Mouse (Mus musculus) embryonic facial prominence, embryonic 15.5 days (tissue): ENCODE measurements around the gene Sorcs2. TPM values are rescaled to one million over a fixed set of nuclear protein-coding genes. Genes with fewer than 3 reads are reported as not detected.

Experiments used
- ATAC-seq: fragments of 200-750 bp; cut with Nextera tagmentation; 2 replicates; pipeline ENCODE4 v1.8.0; 2017; ENCODE audit warnings: low read depth, moderate TSS enrichment; ENCODE audit not compliant: insufficient number of reproducible peaks, low FRiP score, low TSS enrichment
- H3K27ac ChIP-seq: fragments of 300-500 bp; sonication (generic); replicated peaks from 2 replicates; pipeline ENCODE4 v1.5.1; 2015; ENCODE audit warnings: mild to moderate bottlenecking, inconsistent platforms
- H3K27me3 ChIP-seq: fragments of 300-500 bp; sonication (generic); 2 replicates; pipeline ENCODE4 v1.6.1; 2015; ENCODE audit warnings: inconsistent platforms
- H3K36me3 ChIP-seq: fragments of 300-500 bp; sonication (generic); 2 replicates; pipeline ENCODE4 v1.6.1; 2015; ENCODE audit warnings: mild to moderate bottlenecking, inconsistent platforms
- H3K4me1 ChIP-seq: fragments of 300-500 bp; sonication (generic); 2 replicates; pipeline ENCODE4 v1.6.1; 2015; ENCODE audit warnings: inconsistent platforms
- H3K4me2 ChIP-seq: fragments of 300-500 bp; sonication (generic); replicated peaks from 2 replicates; pipeline ENCODE4 v1.6.1; 2015; ENCODE audit warnings: mild to moderate bottlenecking, inconsistent platforms
- H3K4me3 ChIP-seq: fragments of 300-500 bp; sonication (generic); replicated peaks from 2 replicates; pipeline ENCODE4 v1.5.1; 2015; ENCODE audit warnings: mild to moderate bottlenecking, inconsistent platforms
- H3K9ac ChIP-seq: fragments of 300-500 bp; sonication (generic); 2 replicates; pipeline ENCODE4 v1.6.1; 2015; ENCODE audit warnings: inconsistent platforms
- H3K9me3 ChIP-seq: fragments of 300-500 bp; sonication (generic); replicated peaks from 2 replicates; pipeline ENCODE4 v1.6.1; 2016; ENCODE audit warnings: inconsistent platforms
- WGBS: fragments of 180-500 bp; shearing (Covaris S2); methylation state at CpG from one replicate; pipeline ENCODE4 v1.1.7; 2015; 5-methylcytosine and 5-hydroxymethylcytosine counted together
- polyA plus RNA-seq: library from polyadenylated mRNA; unstranded; fragments of >200 nt; fragmentation: Nextera tagmentation; extraction: Ambion mirVana; gene quantifications from 2 replicates; pipeline ENCODE4 v1.2.1, GENCODE M21; 2015

The Sorcs2 gene
- polyA plus RNA-seq, 1 experiment from 2014 or later: 25.3 TPM

- Histone ChIP-seq H3K4me2 (no peak overlapping the region), H3K9ac (no peak overlapping the region), H3K36me3 (peaks cover 66% of the 10 kb centered on the region), H3K4me3 (no peak overlapping the region), H3K9me3 (no peaks in the 10 kb centered on the region), H3K4me1 (no peaks in the 10 kb centered on the region), H3K27me3 (no peaks in the 10 kb centered on the region), H3K27ac (no peak overlapping the region)
- WGBS: 89% methylated on average over 8 of the region's 8 CpGs
- no peak for ATAC-seq
Observed at GRCm38 (mm10) chr5:35988085-35988484, 409.9 kb downstream of the Sorcs2 start.

GRCm38 (mm10) chr5:35985611-35986010 is 412.3 kb downstream of the Sorcs2 start:
- H3K9ac ChIP-seq: no peak overlapping the region
- H3K4me3 ChIP-seq: no peak overlapping the region
- H3K4me1 ChIP-seq: peaks cover 13% of the 10 kb centered on the region
- no peaks in the 10 kb centered on the region for H3K27me3 ChIP-seq
- H3K27ac ChIP-seq: no peak overlapping the region
- 78% methylated on average over 8 of the region's 8 CpGs for WGBS
- ATAC-seq: 0 out of 2 replicates have a peak, but pooled peaks have one; percentile 16
- peaks cover 58% of the 10 kb centered on the region for H3K36me3 ChIP-seq
- H3K9me3 ChIP-seq: no peaks in the 10 kb centered on the region
- H3K4me2 ChIP-seq: no peak overlapping the region

- Histone ChIP-seq H3K4me1 (peaks cover 23% of the 10 kb centered on the region), H3K9ac (no peak overlapping the region), H3K27me3 (no peaks in the 10 kb centered on the region), H3K4me3 (no peak overlapping the region), H3K27ac (peak overlapping the region; percentile 56; the same call in 1 of the 2 replicates), H3K36me3 (peaks cover 47% of the 10 kb centered on the region), H3K4me2 (no peak overlapping the region), H3K9me3 (no peaks in the 10 kb centered on the region)
- whole genome bisulfite sequencing: 38% methylated on average over 4 of the region's 4 CpGs
- no peak for ATAC-seq
Observed at GRCm38 (mm10) chr5:35981976-35982375, 416.0 kb downstream of the Sorcs2 start.

- H3K9me3 ChIP-seq: no peaks in the 10 kb centered on the region
- no peak overlapping the region for H3K9ac ChIP-seq
- H3K4me2 ChIP-seq: no peak overlapping the region
- 63% methylated on average over 5 of the region's 5 CpGs for WGBS
- H3K27me3 ChIP-seq: no peaks in the 10 kb centered on the region
- no peak for ATAC-seq
- no peak overlapping the region for H3K4me3 ChIP-seq
- H3K36me3 ChIP-seq: peaks cover 47% of the 10 kb centered on the region
- H3K27ac ChIP-seq: peak overlapping the region; percentile 56
- H3K4me1 ChIP-seq: peaks cover 23% of the 10 kb centered on the region
Observed at GRCm38 (mm10) chr5:35981341-35981740, 416.6 kb downstream of the Sorcs2 start.

- H3K27me3 ChIP-seq: no peaks in the 10 kb centered on the region
- peaks cover 47% of the 10 kb centered on the region for H3K36me3 ChIP-seq
- H3K4me1 ChIP-seq: peaks cover 23% of the 10 kb centered on the region
- WGBS: 45% methylated on average over 5 of the region's 5 CpGs
- 0 out of 2 replicates have a peak overlapping the region, but pooled peaks have one; percentile 45 for H3K27ac ChIP-seq
- H3K4me3 ChIP-seq: no peak overlapping the region
- H3K9me3 ChIP-seq: no peaks in the 10 kb centered on the region
- H3K4me2 ChIP-seq: no peak overlapping the region
- no peak overlapping the region for H3K9ac ChIP-seq
- no peak for ATAC-seq
Observed at GRCm38 (mm10) chr5:35980542-35980941, 417.4 kb downstream of the Sorcs2 start.

GRCm38 (mm10) chr5:35975681-35976080 is 422.3 kb downstream of the Sorcs2 start:
- Histone ChIP-seq H3K9ac (no peak overlapping the region), H3K4me2 (no peak overlapping the region), H3K27ac (no peak overlapping the region), H3K27me3 (no peaks in the 10 kb centered on the region), H3K4me3 (no peak overlapping the region), H3K4me1 (peaks cover 46% of the 10 kb centered on the region), H3K9me3 (no peaks in the 10 kb centered on the region), H3K36me3 (peaks cover 37% of the 10 kb centered on the region)
- WGBS: 14% methylated on average over 5 of the region's 5 CpGs
- no peak for ATAC-seq

- no peaks in the 10 kb centered on the region for H3K9me3 ChIP-seq
- H3K4me3 ChIP-seq: no peak overlapping the region
- H3K27ac ChIP-seq: peak overlapping the region; percentile 76
- H3K4me1 ChIP-seq: peaks cover 36% of the 10 kb centered on the region
- no peaks in the 10 kb centered on the region for H3K27me3 ChIP-seq
- ATAC-seq: no peak
- peaks cover 42% of the 10 kb centered on the region for H3K36me3 ChIP-seq
- no peak overlapping the region; the same call in 1 of the 2 replicates for H3K4me2 ChIP-seq
- no peak overlapping the region for H3K9ac ChIP-seq
- WGBS: 80% methylated on average over 15 of the region's 15 CpGs
Observed at GRCm38 (mm10) chr5:35974265-35974664, 423.7 kb downstream of the Sorcs2 start.

GRCm38 (mm10) chr5:35973800-35974199 is 424.1 kb downstream of the Sorcs2 start:
- Histone ChIP-seq H3K27ac (peak overlapping the region; percentile 76), H3K4me3 (no peak overlapping the region), H3K4me2 (no peak overlapping the region), H3K36me3 (peaks cover 42% of the 10 kb centered on the region), H3K9me3 (no peaks in the 10 kb centered on the region), H3K9ac (no peak overlapping the region), H3K27me3 (no peaks in the 10 kb centered on the region), H3K4me1 (peaks cover 36% of the 10 kb centered on the region)
- peak; percentile 75 for ATAC-seq
- WGBS: 30% methylated on average over 12 of the region's 12 CpGs

- no peak for ATAC-seq
- Histone ChIP-seq H3K9ac (no peak overlapping the region), H3K9me3 (no peaks in the 10 kb centered on the region), H3K4me1 (peaks cover 36% of the 10 kb centered on the region), H3K27me3 (no peaks in the 10 kb centered on the region), H3K27ac (peak overlapping the region; percentile 76), H3K36me3 (peaks cover 42% of the 10 kb centered on the region), H3K4me2 (no peak overlapping the region), H3K4me3 (no peak overlapping the region)
- 54% methylated on average over 7 of the region's 7 CpGs for WGBS
Observed at GRCm38 (mm10) chr5:35972739-35973138, 425.2 kb downstream of the Sorcs2 start.

- Histone ChIP-seq H3K4me1 (peaks cover 36% of the 10 kb centered on the region), H3K9me3 (no peaks in the 10 kb centered on the region), H3K9ac (no peak overlapping the region), H3K4me2 (no peak overlapping the region), H3K36me3 (peaks cover 35% of the 10 kb centered on the region), H3K27me3 (no peaks in the 10 kb centered on the region), H3K27ac (no peak overlapping the region; the same call in 1 of the 2 replicates), H3K4me3 (no peak overlapping the region)
- no peak for ATAC-seq
- WGBS: 41% methylated on average over 10 of the region's 10 CpGs
Observed at GRCm38 (mm10) chr5:35971841-35972578, 425.9 kb downstream of the Sorcs2 start.

GRCm38 (mm10) chr5:35970380-35971105 is 427.4 kb downstream of the Sorcs2 start:
- peaks cover 38% of the 10 kb centered on the region for H3K36me3 ChIP-seq
- no peak overlapping the region for H3K4me2 ChIP-seq
- peak overlapping the region; percentile 60; the same call in 1 of the 2 replicates for H3K27ac ChIP-seq
- no peaks in the 10 kb centered on the region for H3K9me3 ChIP-seq
- no peaks in the 10 kb centered on the region for H3K27me3 ChIP-seq
- no peak overlapping the region for H3K9ac ChIP-seq
- peaks cover 36% of the 10 kb centered on the region for H3K4me1 ChIP-seq
- H3K4me3 ChIP-seq: no peak overlapping the region
- 57% methylated on average over 12 of the region's 12 CpGs for WGBS
- no peak for ATAC-seq
